Mouse (Mus musculus) effector memory CD4-positive, alpha-beta T cell, adult 5 months (primary cell): ENCODE measurements around the gene Bcl2l12. TPM values are rescaled to one million over a fixed set of nuclear protein-coding genes. Genes with fewer than 3 reads are reported as not detected.

Experiments used
- polyA plus RNA-seq: library from polyadenylated mRNA; unstranded; fragments of 100-300 nt; shearing (Covaris generic); gene quantifications from one replicate; pipeline ENCODE4 v1.2.1, GENCODE M21; 2017

The Bcl2l12 gene
- polyA plus RNA-seq = 11.6 TPM

DNA sequence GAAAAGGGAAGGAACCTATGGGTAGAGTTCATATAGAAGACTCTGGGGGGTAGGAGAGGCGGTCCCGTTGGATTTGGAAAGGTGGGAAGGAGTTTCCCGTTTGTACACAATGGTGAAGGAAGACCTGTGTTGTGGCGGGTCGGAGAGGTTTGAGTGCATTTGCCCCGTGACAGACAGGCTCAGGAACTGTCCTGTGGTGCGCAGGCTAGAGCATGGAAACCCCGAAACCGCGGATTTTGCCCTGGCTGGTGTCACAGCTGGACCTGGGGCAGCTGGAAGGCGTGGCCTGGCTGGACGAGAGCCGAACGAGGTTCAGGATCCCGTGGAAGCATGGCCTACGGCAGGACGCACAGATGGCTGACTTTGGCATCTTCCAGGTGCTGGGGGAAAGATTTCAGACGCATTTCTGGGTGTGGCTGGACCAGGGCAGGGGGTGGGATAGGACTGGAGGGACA lies at the start of gene Bcl2l12:
TSS of gene Bcl2l12 (minus strand) at position 212 of the 455 bp plus-strand sequence.

DNA sequence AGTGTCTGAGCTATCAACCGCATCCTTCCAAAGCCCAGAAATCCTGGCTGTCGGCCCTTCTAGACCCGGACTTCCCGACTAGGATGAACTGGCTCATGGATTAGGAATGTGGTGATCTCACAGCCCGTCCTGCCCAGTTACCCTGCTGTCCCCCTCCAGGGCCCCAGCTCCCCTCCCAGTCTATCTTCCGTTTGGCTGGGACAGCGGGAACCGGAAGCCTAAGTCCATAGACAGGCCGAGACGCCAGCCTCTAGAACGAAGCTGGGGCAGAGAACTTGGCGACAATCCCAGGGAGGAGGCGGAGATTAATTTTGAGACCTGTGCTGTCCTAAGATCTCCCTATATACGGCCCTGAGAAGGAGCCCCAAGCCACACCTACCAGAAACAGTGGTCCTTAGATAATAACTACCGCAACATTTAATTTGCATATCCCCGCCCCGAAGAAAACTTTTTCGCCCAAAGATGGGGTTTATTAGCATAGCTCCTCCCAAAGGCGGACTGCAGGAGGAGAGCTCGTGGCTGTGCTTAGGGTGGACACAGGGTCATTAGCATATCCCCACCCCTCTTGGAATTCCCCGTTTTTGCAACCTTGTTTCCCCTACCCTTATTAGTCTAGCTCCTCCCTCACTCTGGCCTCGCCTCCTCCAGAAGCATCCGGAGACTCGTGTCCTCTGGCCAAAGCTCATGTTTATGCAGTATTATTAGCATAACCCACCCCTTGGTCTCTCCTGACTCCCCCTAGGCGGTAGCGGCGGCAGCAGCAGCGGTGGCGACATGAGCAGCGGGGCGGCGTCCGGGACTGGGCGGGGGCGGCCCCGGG lies 18.9 kb upstream of the Bcl2l12 start, which contains the start of gene Rras:
TSS of gene Rras (plus strand) at position 720 of the 820 bp plus-strand sequence.

DNA sequence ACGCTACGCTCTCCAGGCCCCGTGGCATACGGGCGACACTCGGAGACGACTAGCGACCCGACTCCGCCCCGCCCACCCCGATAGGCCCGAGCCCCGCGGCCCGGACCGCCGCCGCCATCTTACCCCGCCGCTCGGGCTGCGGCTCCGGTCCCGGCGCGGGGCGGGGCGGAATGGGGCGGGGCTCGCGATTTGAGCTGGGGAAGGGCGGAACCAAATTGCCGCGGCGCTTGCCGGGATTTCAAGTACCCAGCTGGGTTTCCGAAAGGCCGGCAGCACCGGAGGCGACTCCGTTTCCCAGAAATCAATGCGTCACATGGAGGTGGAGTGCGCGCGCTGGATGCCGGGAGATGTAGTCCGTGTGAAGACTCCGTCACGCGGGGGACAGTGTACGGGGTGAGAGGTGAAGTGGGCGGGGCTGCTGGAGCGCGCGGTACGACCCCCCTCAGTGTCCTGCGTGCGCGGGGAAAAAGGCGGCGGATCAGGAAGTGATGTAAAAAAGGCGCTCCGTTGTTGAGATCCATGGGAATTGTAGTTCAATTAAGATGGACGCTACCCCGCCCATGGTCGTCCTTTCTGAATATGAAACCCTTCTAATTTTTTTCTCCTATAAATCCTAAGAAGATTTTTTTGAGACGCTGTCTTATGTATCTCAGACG lies 17.6 kb upstream of the Bcl2l12 start, which contains the start of gene Scaf1:
TSS of gene Scaf1 (minus strand) at position 407 of the 656 bp plus-strand sequence.

DNA sequence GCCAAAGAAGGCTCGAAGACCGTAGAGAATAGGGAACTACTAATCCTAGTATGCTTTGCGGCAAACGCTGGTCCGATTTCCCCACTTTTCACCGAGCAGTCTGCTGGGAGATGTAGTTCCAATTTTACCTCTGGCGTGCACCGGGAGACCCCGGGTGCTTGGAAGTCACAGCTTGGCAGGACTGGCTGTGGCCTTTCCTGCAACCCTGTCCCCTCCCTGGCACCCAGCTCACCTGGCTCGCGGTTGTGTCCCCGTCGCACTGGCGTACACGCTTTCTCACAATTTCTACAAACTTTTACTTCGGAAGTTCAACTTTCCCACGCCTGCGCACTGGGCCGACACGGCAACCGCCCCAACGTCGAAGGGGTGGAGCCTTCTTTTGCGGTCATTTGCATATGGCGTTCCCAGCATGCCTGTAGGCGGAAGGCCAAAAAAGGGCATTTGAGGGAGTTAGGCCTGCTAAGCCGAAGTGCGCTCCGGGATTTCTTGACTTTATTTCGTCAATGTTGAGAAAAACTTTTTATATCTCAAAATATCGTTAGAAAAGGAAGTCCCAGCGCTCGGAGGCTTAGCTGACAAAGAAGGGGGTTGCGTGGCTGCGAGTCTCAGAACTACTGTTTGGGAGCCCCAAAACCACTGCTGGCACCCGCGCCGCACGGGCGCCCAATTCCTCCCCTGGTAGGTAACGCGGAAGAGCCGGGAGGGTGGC lies 1.1 kb downstream of the Bcl2l12 start, which contains the start of gene Irf3:
TSS of gene Irf3 (plus strand) at position 418 of the 709 bp plus-strand sequence.

DNA sequence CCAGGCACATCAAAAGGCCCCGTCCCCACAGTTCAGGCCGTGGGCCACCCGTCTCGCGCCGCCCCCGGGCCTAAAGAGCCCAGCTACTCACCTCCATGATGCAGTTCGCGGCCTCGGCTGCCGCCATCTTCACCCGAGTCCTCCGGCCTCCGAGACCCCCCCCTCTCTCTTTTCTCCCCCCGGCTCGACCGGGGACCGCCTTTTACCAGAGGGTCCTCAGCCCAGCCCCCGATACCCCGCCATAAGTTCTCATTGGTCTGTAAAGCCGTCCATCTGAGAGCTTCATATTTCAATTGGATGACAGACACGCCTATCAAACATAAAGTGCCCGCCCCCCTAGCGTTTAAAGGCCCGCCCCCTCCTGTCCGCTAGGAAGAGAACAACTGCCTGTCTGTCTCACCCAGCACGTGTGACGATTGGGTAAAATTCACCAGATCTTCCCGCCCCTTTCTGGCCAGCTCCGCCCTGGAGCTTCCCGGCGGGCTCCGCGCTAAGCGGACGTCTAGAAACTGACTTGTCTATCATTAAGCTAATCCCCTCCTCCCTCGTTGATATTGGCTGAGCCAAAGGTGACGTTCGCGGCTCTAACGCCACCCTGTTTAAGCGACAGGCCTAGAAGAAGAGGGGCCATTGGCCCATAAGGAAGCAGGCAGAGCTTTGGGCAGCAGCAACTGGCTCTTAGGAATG lies 12.2 kb downstream of the Bcl2l12 start, which contains the start of gene Prmt1:
TSS of gene Prmt1 (minus strand) at position 377 of the 687 bp plus-strand sequence.

DNA sequence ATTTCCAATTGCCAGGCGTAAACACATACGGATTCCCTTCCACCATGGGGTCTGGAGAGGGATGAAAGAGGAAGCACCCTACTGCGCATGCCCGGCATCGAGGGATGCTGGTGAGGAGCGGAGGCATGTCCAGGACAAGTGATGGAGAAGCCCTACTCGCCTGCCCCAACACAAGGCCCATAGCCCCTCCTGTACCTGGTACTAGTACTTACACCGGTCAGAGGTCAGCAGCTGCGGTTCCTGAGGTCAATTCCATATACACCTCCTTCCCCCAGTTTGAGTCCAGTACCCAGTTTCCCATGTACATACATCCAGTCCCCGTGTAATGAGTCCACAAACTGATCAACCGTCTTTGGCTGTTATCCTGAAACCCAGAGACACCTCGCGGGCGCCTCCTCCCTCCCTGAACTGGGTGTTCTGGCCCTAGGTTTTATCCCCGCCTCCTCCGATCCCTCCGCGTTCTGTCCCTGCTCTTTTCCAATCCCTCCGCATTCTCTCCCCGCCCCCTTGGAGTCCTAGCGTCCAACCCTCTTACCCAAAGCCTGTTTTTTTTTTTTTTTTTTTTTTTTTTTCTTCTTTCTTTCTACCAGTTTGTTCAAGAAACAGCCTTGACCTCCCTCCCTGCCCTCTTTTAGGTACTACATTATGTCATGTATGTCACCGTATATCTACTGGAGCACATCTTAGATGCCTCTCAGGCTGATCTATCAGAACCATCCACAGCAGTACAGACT lies 24.0 kb downstream of the Bcl2l12 start, which contains the start of gene Cpt1c:
TSS of gene Cpt1c (minus strand) at position 469 of the 734 bp plus-strand sequence.

DNA sequence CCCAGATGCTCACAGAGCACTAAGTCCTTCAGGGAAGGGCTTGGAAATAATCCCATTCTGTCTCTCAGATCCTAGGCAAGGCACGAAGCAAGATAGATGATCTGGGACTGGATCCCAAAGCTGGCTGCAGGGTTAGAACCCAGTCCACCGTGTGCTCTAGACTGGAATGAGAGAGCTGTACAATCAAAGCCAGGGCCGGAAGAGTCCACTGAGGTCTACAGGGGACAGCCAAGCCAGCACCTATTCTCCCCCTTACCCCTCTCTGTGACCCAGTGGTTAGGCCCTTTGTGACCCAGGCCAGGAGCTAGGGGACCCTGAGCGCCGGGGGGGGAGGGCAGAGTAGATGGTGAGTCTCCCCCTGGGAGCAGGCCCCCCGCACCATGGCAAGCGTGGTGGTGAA lies 55.6 kb downstream of the Bcl2l12 start, which contains the start of gene Tsks:
TSS of gene Tsks (plus strand) at position 301 of the 400 bp plus-strand sequence.

Other genes starting within 250 kb of the Bcl2l12 start
- gene Zfp473, start 247.7 kb downstream of the Bcl2l12 start, polyA plus RNA-seq = 0.51 TPM
- 32.1 TPM for gene Nup62, start 182.6 kb downstream of the Bcl2l12 start, polyA plus RNA-seq
- 0.36 TPM for gene Il4i1, start 182.3 kb downstream of the Bcl2l12 start, polyA plus RNA-seq
- 0.29 TPM for gene Atf5, start 182.1 kb downstream of the Bcl2l12 start, polyA plus RNA-seq
- gene Akt1s1, start 149.7 kb downstream of the Bcl2l12 start, polyA plus RNA-seq = 20.9 TPM
- gene Tbc1d17, start 149.6 kb downstream of the Bcl2l12 start, polyA plus RNA-seq = 79.9 TPM
- gene Pnkp, start 141.6 kb downstream of the Bcl2l12 start, polyA plus RNA-seq = 49.2 TPM
- 33.5 TPM for gene Ptov1, start 128.9 kb downstream of the Bcl2l12 start, polyA plus RNA-seq
- 54.0 TPM for gene Med25, start 106.0 kb downstream of the Bcl2l12 start, polyA plus RNA-seq
- gene Fuz, start 102.6 kb downstream of the Bcl2l12 start, polyA plus RNA-seq = 19.8 TPM
- gene Ap2a1, start 69.2 kb downstream of the Bcl2l12 start, polyA plus RNA-seq = 48.2 TPM
- gene Tsks, start 55.5 kb downstream of the Bcl2l12 start, polyA plus RNA-seq = not detected
- 0.44 TPM for gene Cpt1c, start 23.9 kb downstream of the Bcl2l12 start, polyA plus RNA-seq
- 120 TPM for gene Prmt1, start 12.1 kb downstream of the Bcl2l12 start, polyA plus RNA-seq
- 121 TPM for gene Irf3, start 1.1 kb downstream of the Bcl2l12 start, polyA plus RNA-seq
- gene Scaf1, start 17.7 kb upstream of the Bcl2l12 start, polyA plus RNA-seq = 24.6 TPM
- gene Rras, start 19.2 kb upstream of the Bcl2l12 start, polyA plus RNA-seq = 21.5 TPM
- gene Prr12, start 54.2 kb upstream of the Bcl2l12 start, polyA plus RNA-seq = 2.0 TPM
- 85.4 TPM for gene Nosip, start 63.7 kb upstream of the Bcl2l12 start, polyA plus RNA-seq
- 1.2 TPM for gene Prrg2, start 64.0 kb upstream of the Bcl2l12 start, polyA plus RNA-seq
- 4.0 TPM for gene Rcn3, start 93.5 kb upstream of the Bcl2l12 start, polyA plus RNA-seq
- gene Fcgrt, start 105.1 kb upstream of the Bcl2l12 start, polyA plus RNA-seq = 5.7 TPM
- 1,926 TPM for gene Rps11, start 125.7 kb upstream of the Bcl2l12 start, polyA plus RNA-seq
- gene Rpl13a, start 130.0 kb upstream of the Bcl2l12 start, polyA plus RNA-seq = 3,339 TPM
- gene Gm45713, start 137.5 kb upstream of the Bcl2l12 start, polyA plus RNA-seq = not detected
- 136 TPM for gene Flt3l, start 137.7 kb upstream of the Bcl2l12 start, polyA plus RNA-seq
- gene Pih1d1, start 155.6 kb upstream of the Bcl2l12 start, polyA plus RNA-seq = 26.1 TPM
- gene Aldh16a1, start 155.9 kb upstream of the Bcl2l12 start, polyA plus RNA-seq = 34.3 TPM
- gene Slc17a7, start 165.2 kb upstream of the Bcl2l12 start, polyA plus RNA-seq = not detected
- gene Gfy, start 180.9 kb upstream of the Bcl2l12 start, polyA plus RNA-seq = not detected
- not detected for gene Pth2, start 182.3 kb upstream of the Bcl2l12 start, polyA plus RNA-seq
- gene Ccdc155, start 206.2 kb upstream of the Bcl2l12 start, polyA plus RNA-seq = not detected
- gene Dkkl1, start 213.4 kb upstream of the Bcl2l12 start, polyA plus RNA-seq = 32.1 TPM
- gene Tead2, start 217.0 kb upstream of the Bcl2l12 start, polyA plus RNA-seq = 1.2 TPM
- gene Cd37, start 240.4 kb upstream of the Bcl2l12 start, polyA plus RNA-seq = 391 TPM
- not detected for gene Slc6a16, start 242.4 kb upstream of the Bcl2l12 start, polyA plus RNA-seq